Mouse (Mus musculus): ENCODE results near the gene Smco4. TPM values are rescaled to one million over a fixed set of nuclear protein-coding genes. Genes with fewer than 3 reads are reported as not detected.
A peak's percentile ranks its signal among the peaks of the same experiment; 100 is the strongest.

The Smco4 gene
- total RNA-seq, 2 experiments from 2014 or later, result 5.7 to 8.0 TPM

GRCm38 (mm10) chr9:15507431-15507875 lies 14.2 kb downstream of the Smco4 start:
- DNase-seq, result no peak

GRCm38 (mm10) chr9:15509363-15509762 lies 16.1 kb downstream of the Smco4 start:
- no peak for DNase-seq

DNA sequence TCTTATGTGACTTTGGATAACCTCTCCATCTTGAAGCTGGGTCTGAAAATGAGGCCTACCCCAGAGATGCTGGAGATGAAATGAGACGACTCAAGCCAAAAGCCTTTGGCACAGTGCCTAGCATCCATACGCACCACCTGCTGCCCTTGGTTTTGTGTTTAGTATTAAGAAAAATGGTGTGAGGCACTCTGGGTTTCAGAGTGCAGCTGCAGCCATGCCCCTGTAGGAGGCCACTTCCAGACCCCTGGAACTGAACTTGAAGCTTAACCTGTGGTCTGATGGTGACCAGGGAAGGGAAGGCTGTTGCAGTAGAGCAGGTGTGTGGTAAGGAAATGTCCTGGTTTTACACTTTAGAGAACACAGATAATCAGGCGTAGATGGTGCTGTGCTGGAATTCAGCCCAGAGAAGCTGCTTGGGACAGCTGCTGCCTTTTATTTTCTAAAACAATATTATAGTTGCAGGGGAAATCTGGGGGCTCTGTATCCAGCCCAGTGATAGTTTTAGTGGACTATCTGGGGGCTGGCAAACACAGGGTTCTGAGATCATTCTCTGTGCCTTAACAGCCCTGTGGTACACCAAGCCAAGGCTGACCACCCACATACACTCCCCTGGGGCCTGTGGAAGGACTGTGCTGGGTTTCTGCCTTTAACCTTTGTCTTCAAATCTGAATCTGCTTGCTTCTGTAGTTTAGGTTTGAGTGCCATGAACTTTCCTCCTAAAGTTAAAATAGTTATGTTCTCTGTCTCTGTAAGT lies 17.5 kb downstream of the Smco4 start:
- no peak for DNase-seq

DNA sequence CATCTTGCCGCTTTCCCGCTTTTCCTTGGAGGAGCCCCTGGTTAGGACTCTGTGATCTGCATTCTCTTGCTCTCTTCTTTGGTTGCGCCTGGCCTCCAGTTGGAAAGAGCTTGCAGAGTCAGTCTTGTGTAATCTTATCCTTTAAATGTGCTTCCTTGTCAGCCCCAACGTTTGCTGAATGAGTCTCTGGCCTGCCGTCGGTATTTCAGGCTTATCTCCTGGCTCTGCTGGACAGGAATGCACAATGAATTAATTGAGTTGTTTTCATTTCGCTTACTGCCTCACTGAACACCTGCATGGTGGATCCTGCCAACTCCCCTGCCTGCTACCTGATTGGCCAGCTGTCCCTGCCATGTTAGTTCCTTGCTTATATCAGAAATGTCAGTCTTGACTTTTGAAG lies 19.7 kb downstream of the Smco4 start:
- DNase-seq, result no peak

DNA sequence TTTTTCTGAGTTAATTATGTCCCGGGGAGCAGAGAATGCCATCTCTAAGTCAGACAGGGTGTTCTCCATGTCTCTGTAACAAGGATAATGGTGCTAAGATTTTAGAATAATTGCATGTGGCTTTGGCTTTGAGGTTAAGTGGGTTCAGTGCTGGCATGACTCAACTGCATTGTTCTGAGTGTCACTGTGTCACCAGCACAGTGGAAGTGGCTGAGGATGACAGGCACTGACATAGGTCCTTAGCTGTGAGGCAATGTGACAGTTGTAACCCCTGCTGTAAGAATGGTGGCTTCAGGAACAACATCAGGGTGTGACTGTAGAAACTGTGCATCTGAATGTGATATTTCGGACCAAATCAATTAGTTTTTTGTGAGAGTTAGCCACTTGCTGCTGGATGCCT lies 22.8 kb downstream of the Smco4 start:
- no peak for DNase-seq

GRCm38 (mm10) chr9:15517979-15518378 lies 24.7 kb downstream of the Smco4 start:
- DNase-seq, result no peak

GRCm38 (mm10) chr9:15522348-15522747 lies 29.1 kb downstream of the Smco4 start:
- no peak for DNase-seq

DNA sequence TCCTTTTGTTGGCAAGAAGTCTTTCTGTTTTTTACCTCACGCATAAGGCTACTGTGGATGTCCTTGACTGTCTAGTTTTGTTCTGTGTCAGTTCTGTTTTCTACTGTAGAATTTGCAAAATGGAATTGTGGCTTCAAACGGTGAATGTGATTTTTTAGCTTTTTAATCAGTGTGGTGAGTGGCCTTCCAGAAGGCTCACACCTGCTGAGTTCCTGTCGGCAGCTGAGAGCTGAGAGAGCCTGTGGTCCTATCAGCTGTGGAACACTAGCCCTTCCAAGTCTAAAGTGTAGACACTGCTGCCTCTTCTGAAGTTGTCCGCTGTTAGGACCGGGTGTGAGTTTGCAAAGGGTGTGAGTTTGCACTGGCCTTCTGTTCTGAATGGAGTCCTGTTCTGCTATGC lies 29.7 kb downstream of the Smco4 start:
- no peak for DNase-seq

DNA sequence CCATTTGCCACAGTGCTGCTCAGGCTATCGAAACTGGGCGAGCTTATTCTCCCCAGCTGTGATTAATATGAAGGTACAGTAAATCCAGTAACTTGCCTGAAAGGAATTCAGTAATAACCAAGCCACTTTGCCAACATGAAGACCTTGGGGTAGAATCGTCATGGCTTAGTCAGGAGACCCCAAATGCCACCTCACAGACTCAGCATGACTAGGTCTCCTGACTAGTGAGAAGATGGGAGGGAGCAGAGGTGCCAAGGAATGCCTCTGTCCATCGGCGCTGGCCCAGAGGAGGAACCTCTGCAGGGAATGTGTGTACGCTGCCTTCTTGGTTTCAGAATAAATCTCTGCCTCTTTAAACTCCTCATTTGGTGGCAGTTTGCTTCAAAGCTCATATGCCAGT lies 30.4 kb downstream of the Smco4 start:
- DNase-seq, result no peak

DNA sequence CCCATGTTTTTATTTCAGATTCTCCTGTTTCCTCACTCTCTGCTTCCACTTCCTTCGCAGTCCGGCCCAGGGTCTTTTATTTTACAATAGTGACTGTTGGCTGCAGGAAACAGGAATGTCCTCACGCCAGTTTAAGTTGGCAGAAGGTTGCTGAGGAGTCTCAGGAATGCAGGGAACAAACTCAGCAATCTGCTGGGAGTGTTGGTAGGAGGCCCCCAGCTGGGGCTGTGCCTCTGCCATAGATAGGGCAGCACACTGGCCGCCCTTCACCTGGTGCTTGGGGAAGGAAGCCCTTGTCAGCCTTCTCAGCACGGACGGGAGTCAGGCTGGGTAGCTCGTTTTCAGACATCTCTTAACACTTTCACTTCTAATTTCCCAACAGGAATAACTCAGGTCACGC lies 32.0 kb downstream of the Smco4 start:
- no peak for DNase-seq

DNA sequence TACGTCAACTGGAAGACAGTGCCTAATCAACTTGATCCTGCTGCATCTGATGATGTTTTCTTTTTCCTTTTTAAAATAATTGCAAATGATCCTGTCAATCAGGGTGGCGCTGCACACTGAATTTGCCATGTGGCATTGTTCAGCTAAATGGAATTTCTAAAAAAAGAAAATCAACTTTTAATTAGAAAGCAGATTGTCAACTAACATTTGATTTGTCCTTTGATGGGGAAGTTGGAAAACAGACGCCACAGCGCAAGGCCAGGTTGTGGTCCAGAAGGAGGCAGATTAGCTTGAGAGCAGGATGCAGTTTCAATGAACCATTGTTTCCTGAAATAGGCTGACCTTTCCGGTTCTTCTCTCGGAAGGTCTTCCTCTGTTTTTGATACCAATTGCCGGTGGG lies 33.3 kb downstream of the Smco4 start:
- peak in 1 of 2 experiments; percentile 30 for DNase-seq

DNA sequence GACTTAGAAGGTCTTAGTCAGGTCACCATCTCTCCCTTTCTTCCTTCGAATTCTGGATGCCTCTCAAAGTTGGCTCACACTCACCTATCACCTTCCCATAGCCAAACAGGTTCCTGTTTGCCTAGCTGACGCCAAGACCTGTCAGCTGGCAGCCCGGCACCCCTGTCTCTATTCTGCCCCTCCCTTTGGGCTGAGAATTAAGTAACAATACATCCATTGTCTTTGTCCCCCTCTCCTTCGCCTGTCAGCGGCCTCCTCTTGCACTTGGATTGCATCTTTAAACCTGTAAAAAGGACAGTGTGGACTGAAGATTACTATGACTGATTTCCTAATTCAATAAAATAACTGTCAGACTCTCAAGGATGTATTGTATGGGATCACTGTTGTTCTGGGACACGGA lies 34.6 kb downstream of the Smco4 start:
- DNase-seq, result no peak

DNA sequence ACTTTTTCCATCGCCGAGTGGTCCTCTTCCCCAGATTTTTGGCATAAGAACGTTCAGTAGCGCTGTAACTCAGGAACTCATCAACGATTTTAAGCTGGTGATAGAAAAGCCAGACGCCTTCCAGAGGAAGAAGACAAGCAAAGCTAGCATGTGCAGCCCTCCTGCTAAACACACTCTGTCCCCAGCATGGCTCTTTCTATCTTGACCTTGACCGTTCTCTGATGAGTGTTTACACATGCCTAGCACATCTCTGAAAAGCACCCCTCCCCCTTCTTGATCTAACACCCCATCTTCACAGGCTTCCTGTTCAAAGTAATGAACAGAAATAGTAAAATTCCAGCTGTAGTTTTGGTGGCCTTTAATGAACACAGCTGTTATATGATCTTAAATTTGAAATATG lies 35.1 kb downstream of the Smco4 start:
- DNase-seq, result no peak

GRCm38 (mm10) chr9:15529275-15529964 lies 36.2 kb downstream of the Smco4 start:
- no peak for DNase-seq

GRCm38 (mm10) chr9:15529965-15530320 lies 36.7 kb downstream of the Smco4 start:
- no peak for DNase-seq

DNA sequence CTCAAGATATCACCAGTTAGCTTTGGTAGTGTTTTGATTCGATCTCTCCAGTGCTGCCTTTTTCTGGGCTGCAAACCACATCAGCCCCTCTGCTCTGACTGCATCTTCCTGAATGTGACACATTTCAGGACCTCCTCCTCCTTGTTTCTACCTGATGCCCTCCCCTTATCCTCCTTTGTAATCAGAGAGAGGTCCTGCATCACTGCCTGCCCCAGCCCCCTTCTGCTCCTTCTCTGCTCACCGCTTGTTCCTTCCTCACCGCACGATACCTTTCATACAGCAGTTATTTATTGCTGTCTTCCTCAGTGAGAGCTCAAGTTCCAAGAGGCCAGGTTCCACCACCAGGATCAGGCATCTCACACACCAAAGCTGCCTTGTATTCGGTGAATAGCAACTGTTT lies 38.0 kb downstream of the Smco4 start:
- DNase-seq, result no peak

DNA sequence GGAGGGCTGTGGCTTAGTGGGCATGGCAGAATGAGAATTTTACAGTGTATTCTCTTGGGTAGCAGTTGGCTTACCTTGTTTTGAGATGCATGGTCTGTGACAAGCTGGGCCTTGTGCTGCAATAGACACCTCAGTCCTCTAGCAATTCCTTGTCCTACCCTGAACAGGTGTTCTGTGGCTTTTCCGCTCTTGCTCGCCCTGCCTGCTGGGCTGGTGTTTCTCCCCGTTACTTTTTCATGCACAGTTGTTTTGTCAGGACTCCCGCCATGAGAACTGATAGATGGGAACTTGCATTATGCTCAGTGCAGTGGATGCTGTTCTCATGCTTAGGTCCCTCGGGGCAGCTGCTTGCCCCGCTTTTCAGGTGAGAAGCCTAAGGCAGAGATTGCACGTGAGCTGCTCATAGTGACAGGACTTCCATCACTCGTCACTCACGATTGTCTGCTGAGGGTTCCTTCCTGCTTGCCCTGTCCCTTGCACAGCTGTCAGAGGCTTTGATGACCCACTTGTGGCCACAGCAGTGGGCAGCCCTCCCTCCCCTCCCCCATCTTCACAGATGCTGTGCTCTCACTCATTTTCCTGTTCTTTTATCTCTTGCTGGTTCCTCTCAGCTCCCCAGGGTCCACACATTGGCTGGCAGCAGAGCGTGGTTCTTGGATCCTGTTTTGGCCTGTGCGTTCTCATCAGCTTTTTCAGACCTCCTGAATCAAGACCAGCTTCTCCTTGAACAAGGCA lies 40.3 kb downstream of the Smco4 start:
- no peak for DNase-seq

GRCm38 (mm10) chr9:15534110-15534509 lies 40.9 kb downstream of the Smco4 start:
- DNase-seq, result no peak

DNA sequence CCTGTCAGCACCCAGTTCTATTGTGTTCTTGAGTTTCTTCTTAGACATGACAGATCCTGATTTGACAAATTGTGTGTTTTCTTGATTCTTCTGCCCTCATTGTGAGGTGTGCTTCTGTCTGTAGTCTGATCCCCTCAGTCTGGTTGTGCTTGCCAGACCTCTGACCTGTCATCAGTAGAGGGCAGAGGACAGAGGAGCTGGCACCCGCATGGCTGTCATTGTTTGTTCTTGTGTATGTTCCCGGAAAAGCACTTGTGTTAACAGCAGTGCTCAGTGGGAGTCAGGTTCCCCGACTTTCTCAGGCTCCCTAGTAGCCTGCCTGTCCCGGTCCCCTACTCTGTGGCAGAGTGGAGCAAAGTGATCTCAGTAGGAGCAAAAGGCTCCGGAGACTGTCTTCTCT lies 42.2 kb downstream of the Smco4 start:
- DNase-seq, result no peak

DNA sequence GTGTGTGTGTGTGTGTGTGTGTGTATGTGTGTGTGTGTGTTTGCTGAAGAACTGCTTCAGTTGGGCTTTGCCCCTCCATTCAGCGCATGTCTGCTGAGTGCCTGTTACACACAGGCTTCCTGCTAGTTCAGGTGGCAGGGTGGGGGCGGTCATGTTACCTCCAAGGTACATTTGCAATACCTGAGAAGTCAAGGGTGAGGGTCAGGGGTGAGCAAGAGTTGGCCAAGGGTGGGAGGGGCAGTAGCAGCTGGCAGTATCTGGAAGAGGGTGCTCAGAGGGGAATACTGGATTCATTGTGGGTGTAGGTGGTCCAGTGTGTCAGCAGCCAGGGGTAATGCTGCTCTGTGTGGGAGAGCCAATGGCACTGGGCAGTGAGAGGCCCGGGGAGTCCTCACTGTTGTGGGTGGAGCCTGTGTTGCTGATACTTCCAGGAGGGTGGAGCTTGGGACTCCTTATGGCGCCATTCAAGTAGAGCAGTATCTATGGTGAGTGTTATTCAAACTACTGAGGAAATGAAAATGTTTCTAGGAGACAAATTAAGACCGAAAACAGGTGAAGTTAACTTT lies 43.7 kb downstream of the Smco4 start:
- no peak for DNase-seq

DNA sequence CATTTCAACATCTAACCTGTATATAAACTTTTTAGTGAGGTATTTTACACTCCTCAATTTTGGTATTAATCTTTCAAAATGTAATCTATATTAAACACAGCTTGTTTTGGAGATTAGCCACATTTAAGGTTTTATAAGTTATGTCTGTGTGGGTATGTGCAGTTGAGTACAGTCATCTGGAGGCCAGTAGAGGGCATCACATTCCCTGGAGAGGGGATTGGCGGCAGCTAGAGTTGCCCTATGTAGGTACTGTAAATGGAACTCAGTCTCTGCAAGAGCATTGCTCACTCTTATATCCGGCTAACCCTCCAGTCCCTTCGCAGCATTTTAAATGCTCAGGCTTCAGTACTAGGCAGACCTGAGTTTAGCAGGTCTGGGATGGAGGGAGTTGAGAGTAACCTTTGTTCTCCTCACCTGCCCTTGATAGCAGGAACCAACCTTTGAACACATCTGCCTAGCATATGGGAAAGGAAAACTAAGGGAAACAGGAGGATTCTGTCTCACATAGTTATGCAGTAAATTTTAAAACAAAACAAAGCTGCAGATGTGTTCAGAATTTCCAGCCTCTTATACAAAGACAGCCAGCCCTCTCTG lies 44.3 kb downstream of the Smco4 start:
- DNase-seq, result no peak

GRCm38 (mm10) chr9:15538979-15539533 lies 45.8 kb downstream of the Smco4 start:
- no peak for DNase-seq
